Mouse (Mus musculus) liver, embryonic 12.5 days (tissue): ENCODE measurements around the gene Mlxip. TPM values are rescaled to one million over a fixed set of nuclear protein-coding genes. Genes with fewer than 3 reads are reported as not detected.

ENCODE experiments used
- ATAC-seq: fragments of 200-750 bp; cut with Nextera tagmentation; 2 replicates; pipeline ENCODE4 v1.8.0; 2017; ENCODE audit warnings: moderate number of reproducible peaks, mild to moderate bottlenecking, moderate library complexity
- H3K27ac ChIP-seq: fragments of 300-500 bp; sonication (generic); 2 replicates; pipeline ENCODE4 v1.5.1; 2016; ENCODE audit warnings: mild to moderate bottlenecking
- H3K27me3 ChIP-seq: fragments of 300-500 bp; sonication (generic); replicated peaks from 2 replicates; pipeline ENCODE4 v1.6.1; 2016; ENCODE audit warnings: mild to moderate bottlenecking, moderate library complexity
- H3K36me3 ChIP-seq: fragments of 300-500 bp; sonication (generic); 2 replicates; pipeline ENCODE4 v1.6.1; 2016; ENCODE audit warnings: mild to moderate bottlenecking, moderate library complexity
- H3K4me1 ChIP-seq: fragments of 300-500 bp; sonication (generic); 2 replicates; pipeline ENCODE4 v1.6.1; 2016
- H3K4me2 ChIP-seq: fragments of 300-500 bp; sonication (generic); 2 replicates; pipeline ENCODE4 v1.6.1; 2016; ENCODE audit warnings: mild to moderate bottlenecking, moderate library complexity
- H3K4me3 ChIP-seq: fragments of 300-500 bp; sonication (generic); 2 replicates; pipeline ENCODE4 v1.5.1; 2016; ENCODE audit warnings: mild to moderate bottlenecking, moderate library complexity
- H3K9ac ChIP-seq: fragments of 300-500 bp; sonication (generic); 2 replicates; pipeline ENCODE4 v1.6.1; 2016; ENCODE audit warnings: mild to moderate bottlenecking, moderate library complexity
- H3K9me3 ChIP-seq: fragments of 300-500 bp; sonication (generic); replicated peaks from 2 replicates; pipeline ENCODE4 v1.6.1; 2016; ENCODE audit warnings: mild to moderate bottlenecking, moderate library complexity
- WGBS: fragments of 180-500 bp; shearing (Covaris S2); methylation state at CpG from one replicate; pipeline ENCODE4 v1.1.7; 2016; ENCODE audit not compliant: insufficient replicate concordance; 5-methylcytosine and 5-hydroxymethylcytosine counted together
- polyA plus RNA-seq: library from polyadenylated mRNA; unstranded; fragments of >200 nt; fragmentation: Nextera tagmentation; extraction: Ambion mirVana; gene quantifications from 2 replicates; pipeline ENCODE4 v1.2.1, GENCODE M21; 2016

Mlxip gene
- polyA plus RNA-seq, 1 experiment from 2014 or later, result 6.7 TPM

DNA sequence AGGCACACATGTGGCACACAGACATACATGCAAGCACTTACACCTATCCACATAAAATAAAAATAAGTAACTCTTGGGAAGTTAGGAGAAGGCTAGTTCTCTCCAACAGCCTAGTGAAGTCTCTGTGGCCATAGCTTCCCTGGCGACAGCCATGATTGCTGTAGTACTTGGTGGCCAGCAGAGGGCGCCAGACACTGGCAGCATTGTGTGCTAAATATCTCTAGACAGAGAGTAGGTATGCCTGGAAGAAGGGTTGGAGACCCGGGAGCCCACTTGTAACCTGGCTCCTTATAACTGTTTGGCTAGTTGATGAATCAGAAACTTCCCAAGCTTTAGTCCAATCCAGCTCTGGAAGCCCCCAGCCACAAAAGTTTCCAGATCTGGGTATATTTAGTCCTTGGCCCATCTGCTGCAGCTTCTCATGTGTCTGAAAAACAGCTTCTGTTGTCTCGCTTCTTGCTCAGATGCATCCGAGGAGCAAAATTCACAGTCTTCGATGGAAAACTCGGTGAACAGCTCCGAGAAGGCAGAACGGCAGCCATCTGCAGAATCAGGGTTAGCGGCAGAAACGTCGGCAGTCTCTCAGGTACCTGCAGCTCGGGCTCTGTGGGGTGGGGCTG is 25.6 kb upstream of the Mlxip start:
- no peak for ATAC-seq
- H3K36me3 ChIP-seq, result peaks cover 87% of the 10 kb centered on the region
- no peak overlapping the region for H3K4me2 ChIP-seq
- H3K27me3 ChIP-seq, result no peaks in the 10 kb centered on the region
- WGBS, result 75% methylated on average over 13 of the region's 13 CpGs
- no peak overlapping the region for H3K4me3 ChIP-seq
- H3K9me3 ChIP-seq, result no peaks in the 10 kb centered on the region
- no peaks in the 10 kb centered on the region for H3K4me1 ChIP-seq
- H3K27ac ChIP-seq, result no peak overlapping the region
- no peak overlapping the region for H3K9ac ChIP-seq

DNA sequence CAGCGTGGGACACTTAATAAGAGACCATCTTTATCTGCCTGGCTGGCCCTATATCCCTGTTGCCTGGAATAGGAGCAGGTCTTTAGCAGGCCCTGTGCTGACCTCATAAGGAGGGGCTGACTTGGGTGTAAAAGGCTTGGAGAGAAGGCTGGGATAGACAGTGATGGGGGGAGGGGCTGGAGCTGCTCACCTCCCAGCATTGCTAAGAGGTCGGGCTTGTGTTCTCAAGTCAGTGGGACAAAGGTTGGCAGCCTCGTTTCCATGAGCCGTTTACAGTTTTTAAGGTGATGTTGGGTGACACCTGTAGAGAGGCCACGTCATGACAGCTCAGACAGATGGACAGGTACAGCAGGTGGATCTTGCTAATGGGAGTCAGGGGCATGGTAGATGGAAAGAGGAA is 24.5 kb upstream of the Mlxip start:
- no peaks in the 10 kb centered on the region for H3K27me3 ChIP-seq
- H3K9ac ChIP-seq, result no peak overlapping the region
- no peaks in the 10 kb centered on the region for H3K9me3 ChIP-seq
- no peaks in the 10 kb centered on the region for H3K4me1 ChIP-seq
- WGBS, result 61% methylated on average over 5 of the region's 5 CpGs
- no peak overlapping the region for H3K4me3 ChIP-seq
- no peak overlapping the region for H3K27ac ChIP-seq
- H3K36me3 ChIP-seq, result peaks cover 84% of the 10 kb centered on the region
- ATAC-seq, result no peak
- H3K4me2 ChIP-seq, result no peak overlapping the region

DNA sequence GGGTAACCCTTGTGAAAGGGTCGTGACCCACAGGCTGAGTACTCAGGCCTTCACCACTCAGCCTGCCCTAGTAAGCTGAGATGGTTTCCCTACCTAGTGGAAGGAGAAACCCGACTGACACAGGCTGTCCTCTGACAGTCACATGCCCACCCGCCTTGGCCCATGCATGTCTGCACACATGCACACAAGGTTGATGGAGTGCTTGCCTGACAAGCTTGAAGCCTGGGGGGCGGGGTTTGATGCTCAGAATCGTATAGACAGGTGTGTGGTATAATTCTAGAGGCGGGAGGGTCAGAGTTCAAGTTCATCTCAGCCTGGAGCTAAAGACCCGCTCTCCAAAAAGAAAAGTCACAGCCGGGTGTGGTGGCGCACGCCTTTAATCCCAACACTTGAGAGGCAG is 19.3 kb upstream of the Mlxip start:
- no peak overlapping the region for H3K9ac ChIP-seq
- 82% methylated on average over 10 of the region's 10 CpGs for WGBS
- H3K9me3 ChIP-seq, result no peaks in the 10 kb centered on the region
- H3K4me1 ChIP-seq, result peaks cover 5% of the 10 kb centered on the region; the same call in 1 of the 2 replicates
- H3K4me3 ChIP-seq, result no peak overlapping the region
- H3K4me2 ChIP-seq, result no peak overlapping the region
- ATAC-seq, result no peak
- peaks cover 46% of the 10 kb centered on the region for H3K36me3 ChIP-seq
- no peaks in the 10 kb centered on the region for H3K27me3 ChIP-seq
- H3K27ac ChIP-seq, result no peak overlapping the region

DNA sequence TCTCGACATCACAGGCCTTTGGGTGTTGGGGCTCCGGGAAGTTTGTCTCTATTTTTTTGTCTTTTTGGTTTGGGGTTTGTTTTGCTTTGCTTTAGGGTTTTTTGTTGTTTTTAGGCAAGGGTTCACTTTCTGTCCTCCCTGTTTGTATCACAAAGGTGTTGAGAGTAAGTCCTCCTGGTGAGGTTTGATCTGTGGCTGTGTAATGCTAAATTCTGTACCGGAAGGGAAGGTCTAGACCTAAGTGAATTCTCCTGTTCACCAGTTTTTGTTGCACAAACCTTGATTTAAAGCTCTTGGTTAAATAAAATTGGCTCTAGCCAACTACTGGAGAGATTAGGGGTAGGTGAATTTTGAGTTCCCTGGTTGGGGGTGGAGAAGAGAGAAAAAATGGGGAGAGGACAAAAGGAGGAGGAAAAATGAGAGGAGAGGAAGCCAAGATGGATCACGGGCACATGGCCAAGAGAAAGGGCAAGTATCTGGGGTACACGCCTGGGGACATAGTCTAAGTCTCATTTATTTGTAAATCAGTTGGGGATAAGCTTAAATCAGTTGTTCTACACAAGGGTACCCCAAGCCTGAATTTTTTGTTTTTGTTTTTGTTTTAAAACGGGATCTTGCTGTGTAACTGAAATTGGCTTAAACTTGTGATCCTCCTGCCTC is 18.7 kb upstream of the Mlxip start:
- Histone ChIP-seq H3K4me3 (no peak overlapping the region), H3K4me1 (peaks cover 5% of the 10 kb centered on the region; the same call in 1 of the 2 replicates), H3K27me3 (peaks cover under 1% of the 10 kb centered on the region; the same call in 1 of the 2 replicates), H3K9ac (no peak overlapping the region), H3K27ac (no peak overlapping the region), H3K9me3 (no peaks in the 10 kb centered on the region), H3K4me2 (no peak overlapping the region), H3K36me3 (peaks cover 39% of the 10 kb centered on the region)
- no peak for ATAC-seq
- 80% methylated on average over 6 of the region's 6 CpGs for WGBS

DNA sequence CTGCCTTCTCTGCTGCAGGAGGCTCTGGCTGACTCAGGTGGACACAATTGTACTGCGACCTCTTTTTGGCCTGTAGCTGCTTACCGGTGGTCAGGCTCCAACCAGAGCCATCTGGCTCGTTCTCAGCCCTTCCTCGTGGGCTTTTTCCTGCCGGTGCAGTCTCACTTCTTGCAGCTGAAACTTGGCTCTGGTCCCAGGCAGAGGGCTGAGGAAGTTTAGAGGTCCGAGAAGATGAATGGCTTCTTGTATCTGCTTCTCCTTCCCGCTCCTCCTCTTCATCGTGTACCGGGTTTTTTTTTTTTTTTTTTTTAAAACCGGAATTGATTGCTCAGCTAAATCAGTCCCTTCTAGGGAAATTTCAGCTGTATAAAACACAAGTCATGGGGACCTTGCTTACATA is 18.0 kb upstream of the Mlxip start:
- peaks cover 6% of the 10 kb centered on the region for H3K4me1 ChIP-seq
- H3K36me3 ChIP-seq, result peaks cover 33% of the 10 kb centered on the region
- peaks cover 7% of the 10 kb centered on the region; the same call in 1 of the 2 replicates for H3K27me3 ChIP-seq
- H3K27ac ChIP-seq, result no peak overlapping the region
- H3K9ac ChIP-seq, result no peak overlapping the region
- ATAC-seq, result no peak
- H3K9me3 ChIP-seq, result no peaks in the 10 kb centered on the region
- H3K4me3 ChIP-seq, result no peak overlapping the region
- 50% methylated on average over 10 of the region's 10 CpGs for WGBS
- H3K4me2 ChIP-seq, result no peak overlapping the region

DNA sequence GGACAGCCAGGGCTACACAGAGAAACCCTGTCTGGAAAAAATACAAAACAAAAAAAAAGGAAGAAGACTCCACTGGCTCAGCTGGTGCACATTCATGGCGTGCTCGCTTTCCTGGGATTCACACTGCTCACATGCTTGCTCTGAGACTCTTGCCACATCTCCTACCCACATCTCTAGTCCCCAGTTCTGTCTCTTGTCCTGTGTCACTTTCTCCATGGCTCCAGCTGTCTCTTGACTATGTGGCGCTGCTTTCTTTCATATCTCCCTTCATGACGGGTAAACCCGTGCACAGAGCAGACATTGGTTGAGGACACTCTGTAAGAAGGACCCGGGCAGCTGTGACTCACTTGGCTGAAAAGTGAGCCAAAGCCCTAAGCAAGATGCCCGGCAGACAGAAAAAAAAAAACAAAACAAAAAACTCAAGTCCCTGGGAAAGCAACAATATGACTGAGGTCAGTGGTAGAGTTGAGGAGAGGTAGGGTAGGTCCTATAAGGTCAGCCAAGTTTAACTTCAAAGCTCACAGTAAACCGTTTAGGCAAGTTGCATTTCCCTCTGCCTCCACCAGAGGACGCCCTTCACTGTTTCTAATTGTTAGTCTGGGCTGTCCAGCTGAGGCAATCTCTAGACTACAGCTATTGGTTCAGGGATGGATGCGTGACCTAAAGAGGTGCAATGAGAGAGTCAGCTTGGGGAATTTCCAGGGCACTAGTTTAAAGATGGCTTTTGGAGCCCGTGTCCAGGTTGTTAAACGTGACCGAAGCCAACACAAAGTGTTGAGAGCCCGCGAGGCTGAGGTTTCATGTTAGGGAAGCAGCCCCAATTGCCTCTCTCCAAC is 17.3 kb upstream of the Mlxip start:
- Histone ChIP-seq H3K4me1 (peaks cover 13% of the 10 kb centered on the region), H3K27ac (no peak overlapping the region), H3K4me3 (no peak overlapping the region), H3K9me3 (no peaks in the 10 kb centered on the region), H3K4me2 (no peak overlapping the region), H3K27me3 (peaks cover 14% of the 10 kb centered on the region; the same call in 1 of the 2 replicates), H3K36me3 (peaks cover 25% of the 10 kb centered on the region), H3K9ac (no peak overlapping the region)
- 0 out of 2 replicates have a peak, but pooled peaks have one; percentile 40 for ATAC-seq
- 66% methylated on average over 15 of the region's 15 CpGs for whole genome bisulfite sequencing

DNA sequence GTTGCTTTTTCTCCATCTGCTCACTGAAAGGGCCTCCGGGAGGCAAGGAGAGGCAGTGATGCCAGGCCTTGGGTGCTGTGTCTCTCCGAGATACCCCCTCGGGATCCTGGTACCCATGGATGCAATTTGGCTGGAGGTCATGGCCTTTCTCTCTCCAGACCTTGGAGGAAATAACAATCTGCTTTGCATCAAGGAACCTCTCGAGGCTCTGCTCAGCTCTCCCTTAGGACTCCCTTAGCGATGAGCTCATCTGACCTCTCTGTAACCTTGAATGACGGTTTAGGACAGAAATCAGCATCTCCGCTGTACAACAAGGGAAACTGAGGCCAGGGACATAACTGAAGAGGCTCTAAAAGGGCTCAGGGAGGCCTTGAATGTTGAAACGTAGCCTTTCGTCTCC is 15.9 kb upstream of the Mlxip start:
- no peak for ATAC-seq
- H3K36me3 ChIP-seq, result peaks cover 11% of the 10 kb centered on the region
- 70% methylated on average over 9 of the region's 9 CpGs for whole genome bisulfite sequencing
- no peak overlapping the region for H3K4me2 ChIP-seq
- no peaks in the 10 kb centered on the region for H3K9me3 ChIP-seq
- H3K9ac ChIP-seq, result no peak overlapping the region
- H3K27me3 ChIP-seq, result peaks cover 19% of the 10 kb centered on the region
- H3K4me1 ChIP-seq, result peaks cover 13% of the 10 kb centered on the region
- H3K27ac ChIP-seq, result no peak overlapping the region
- H3K4me3 ChIP-seq, result no peak overlapping the region

DNA sequence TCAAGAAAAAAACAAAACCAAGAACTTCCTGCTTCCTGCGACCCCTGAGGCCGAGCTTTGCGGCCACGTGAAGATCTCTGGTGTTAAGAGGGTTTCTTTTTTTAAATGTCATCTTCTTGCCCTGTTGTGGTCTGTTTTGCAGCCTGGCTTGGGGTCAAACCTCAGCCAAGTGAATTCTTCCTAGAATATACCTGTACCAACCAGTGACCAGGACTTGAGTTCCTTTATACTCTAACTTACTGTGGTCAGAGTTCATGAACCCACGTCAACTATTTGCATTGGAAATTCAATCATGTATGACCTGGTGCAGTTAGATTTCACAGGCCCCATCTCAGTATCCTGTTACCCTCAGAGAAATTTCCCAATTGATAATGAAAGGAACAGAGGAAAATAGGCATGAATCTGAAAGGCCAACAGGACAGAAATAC is 15.1 kb upstream of the Mlxip start:
- Histone ChIP-seq H3K4me3 (no peak overlapping the region), H3K36me3 (peaks cover 5% of the 10 kb centered on the region), H3K27me3 (peaks cover 22% of the 10 kb centered on the region), H3K9me3 (no peaks in the 10 kb centered on the region), H3K4me1 (peaks cover 13% of the 10 kb centered on the region), H3K9ac (no peak overlapping the region), H3K4me2 (no peak overlapping the region), H3K27ac (no peak overlapping the region)
- 32% methylated on average over 5 of the region's 5 CpGs for WGBS
- ATAC-seq, result no peak

DNA sequence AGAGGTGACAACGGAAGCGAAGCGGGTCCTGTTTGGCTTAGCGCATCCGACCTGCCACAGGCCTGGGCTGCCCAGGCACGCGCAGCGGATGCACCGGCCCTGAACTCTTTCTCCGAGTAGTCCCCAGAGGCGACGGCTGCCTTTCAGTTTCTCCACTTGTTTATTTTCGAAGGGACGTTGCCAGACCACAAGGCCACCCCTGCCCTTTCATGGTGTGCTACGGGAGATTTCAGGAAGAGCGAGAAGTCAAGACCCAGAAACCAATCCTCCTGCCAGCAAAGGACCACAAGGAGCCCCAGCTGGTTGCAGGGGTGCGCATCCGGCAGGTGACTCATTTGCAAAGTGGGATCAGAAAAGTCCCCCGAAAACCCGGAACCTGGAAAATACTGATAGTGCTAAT is 12.6 kb upstream of the Mlxip start:
- no peak for ATAC-seq
- H3K4me3 ChIP-seq, result no peak overlapping the region
- H3K9me3 ChIP-seq, result no peaks in the 10 kb centered on the region
- H3K4me2 ChIP-seq, result peak overlapping the region; percentile 31; the same call in 1 of the 2 replicates
- H3K27ac ChIP-seq, result no peak overlapping the region
- H3K36me3 ChIP-seq, result no peaks in the 10 kb centered on the region
- peaks cover 13% of the 10 kb centered on the region for H3K4me1 ChIP-seq
- peaks cover 22% of the 10 kb centered on the region for H3K27me3 ChIP-seq
- WGBS, result 20% methylated on average over 20 of the region's 20 CpGs
- no peak overlapping the region for H3K9ac ChIP-seq

DNA sequence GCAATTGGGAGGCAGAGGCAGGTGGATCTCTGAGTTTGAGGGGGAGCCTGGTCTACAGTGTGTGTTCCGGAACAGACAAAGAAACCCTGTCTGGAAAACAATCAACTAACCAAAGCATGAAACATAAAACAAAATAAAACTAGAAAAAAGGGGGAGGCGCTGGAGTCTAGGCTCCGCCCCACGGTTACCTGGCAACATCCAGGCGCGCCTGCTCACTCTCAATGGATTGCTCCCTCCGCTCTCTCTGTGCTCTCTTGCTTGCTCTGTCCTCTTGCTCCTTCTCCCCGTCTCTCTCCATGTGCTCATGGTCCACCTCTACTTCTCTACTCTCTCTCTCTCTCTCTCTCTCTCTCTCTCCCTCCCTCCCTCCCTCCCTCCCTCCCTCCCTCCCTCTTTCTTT is 11.9 kb upstream of the Mlxip start:
- peaks cover 22% of the 10 kb centered on the region for H3K27me3 ChIP-seq
- WGBS, result 79% methylated on average over 8 of the region's 8 CpGs
- H3K4me2 ChIP-seq, result no peak overlapping the region
- H3K9ac ChIP-seq, result no peak overlapping the region
- ATAC-seq, result no peak
- no peak overlapping the region for H3K27ac ChIP-seq
- H3K4me3 ChIP-seq, result no peak overlapping the region
- no peaks in the 10 kb centered on the region for H3K36me3 ChIP-seq
- H3K4me1 ChIP-seq, result peaks cover 13% of the 10 kb centered on the region
- no peaks in the 10 kb centered on the region for H3K9me3 ChIP-seq

DNA sequence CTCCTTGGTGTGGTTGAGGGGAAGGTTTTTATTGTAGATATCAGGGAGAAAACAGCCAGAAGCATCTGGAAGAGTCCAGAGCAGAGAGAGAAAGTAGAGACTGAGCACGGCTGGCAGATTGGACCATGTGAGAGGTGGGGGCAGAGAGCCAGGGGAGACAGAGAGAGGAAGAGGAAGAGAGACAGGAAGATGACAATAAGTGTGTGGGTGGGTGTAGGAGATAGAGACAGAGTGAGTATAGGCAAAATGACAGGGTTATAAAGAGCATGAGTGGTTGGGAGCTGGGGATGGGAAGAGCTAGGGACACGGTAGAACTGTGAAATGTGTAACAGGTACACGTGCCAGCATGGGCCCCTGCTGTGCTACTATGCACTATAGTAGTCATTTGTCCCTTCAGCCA is 6.1 kb upstream of the Mlxip start:
- 17% methylated on average over 3 of the region's 3 CpGs for WGBS
- H3K27ac ChIP-seq, result no peak overlapping the region
- 0 out of 2 replicates have a peak, but pooled peaks cover 3% of the 10 kb centered on the region for H3K27me3 ChIP-seq
- H3K4me1 ChIP-seq, result peaks cover 18% of the 10 kb centered on the region
- H3K4me3 ChIP-seq, result no peak overlapping the region
- no peaks in the 10 kb centered on the region for H3K9me3 ChIP-seq
- no peak overlapping the region for H3K4me2 ChIP-seq
- H3K36me3 ChIP-seq, result no peaks in the 10 kb centered on the region
- no peak for ATAC-seq
- H3K9ac ChIP-seq, result no peak overlapping the region
